Mouse (Mus musculus): ENCODE measurements around the gene Ptprd.
"Not testable (repeated sequence)": the region's sequence is repeated elsewhere in the genome, so short reads cannot be mapped to it uniquely, and the experiment has no call there.

Ptprd gene

GRCm38 (mm10) chr4:76044802-76045201 is 2167.0 kb downstream of the Ptprd start:
- no peak for DNase-seq (ENCODE audit: low read depth, low spot score)

GRCm38 (mm10) chr4:76037178-76037577 is 2174.6 kb downstream of the Ptprd start:
- DNase-seq (ENCODE audit: low read depth, low spot score) = not testable (repeated sequence)

- no peak for DNase-seq (ENCODE audit: low read depth, low spot score)
Observed at GRCm38 (mm10) chr4:76025571-76026325, 2186.0 kb downstream of the Ptprd start.

GRCm38 (mm10) chr4:76024502-76024821 is 2187.3 kb downstream of the Ptprd start:
- DNase-seq (ENCODE audit: low read depth, low spot score) = no peak

GRCm38 (mm10) chr4:76023756-76024501 is 2187.8 kb downstream of the Ptprd start:
- no peak for DNase-seq (ENCODE audit: low read depth, low spot score)

GRCm38 (mm10) chr4:76021670-76022069 is 2190.1 kb downstream of the Ptprd start:
- DNase-seq (ENCODE audit: low read depth, low spot score) = no peak

GRCm38 (mm10) chr4:76015026-76015425 is 2196.7 kb downstream of the Ptprd start:
- no peak for DNase-seq (ENCODE audit: low read depth, low spot score)

- DNase-seq (ENCODE audit: low read depth, low spot score) = no peak
Observed at GRCm38 (mm10) chr4:76014151-76014840, 2197.5 kb downstream of the Ptprd start.

- no peak for DNase-seq (ENCODE audit: low read depth, low spot score)
Observed at GRCm38 (mm10) chr4:76008580-76008979, 2203.2 kb downstream of the Ptprd start.

GRCm38 (mm10) chr4:76007219-76007618 is 2204.5 kb downstream of the Ptprd start:
- DNase-seq (ENCODE audit: low read depth, low spot score) = no peak

GRCm38 (mm10) chr4:76006717-76007116 is 2205.0 kb downstream of the Ptprd start:
- DNase-seq (ENCODE audit: low read depth, low spot score) = no peak

GRCm38 (mm10) chr4:76004161-76004560 is 2207.6 kb downstream of the Ptprd start:
- no peak for DNase-seq (ENCODE audit: low read depth, low spot score)

GRCm38 (mm10) chr4:76000258-76000657 is 2211.5 kb downstream of the Ptprd start:
- no peak for DNase-seq (ENCODE audit: low read depth, low spot score)

GRCm38 (mm10) chr4:75995841-75996240 is 2215.9 kb downstream of the Ptprd start:
- DNase-seq (ENCODE audit: low read depth, low spot score) = no peak

- no peak for DNase-seq (ENCODE audit: low read depth, low spot score)
Observed at GRCm38 (mm10) chr4:75994576-75994975, 2217.2 kb downstream of the Ptprd start.

GRCm38 (mm10) chr4:75993092-75993491 is 2218.7 kb downstream of the Ptprd start:
- DNase-seq (ENCODE audit: low read depth, low spot score) = no peak

- DNase-seq (ENCODE audit: low read depth, low spot score) = no peak
Observed at GRCm38 (mm10) chr4:75991621-75992245, 2220.0 kb downstream of the Ptprd start.

GRCm38 (mm10) chr4:75974728-75975127 is 2237.0 kb downstream of the Ptprd start:
- DNase-seq (ENCODE audit: low read depth, low spot score) = no peak

- no peak for DNase-seq (ENCODE audit: low read depth, low spot score)
Observed at GRCm38 (mm10) chr4:75973322-75973721, 2238.4 kb downstream of the Ptprd start.

GRCm38 (mm10) chr4:75969961-75970360 is 2241.8 kb downstream of the Ptprd start:
- DNase-seq (ENCODE audit: low read depth, low spot score) = no peak

- no peak for DNase-seq (ENCODE audit: low read depth, low spot score)
Observed at GRCm38 (mm10) chr4:75968618-75969017, 2243.1 kb downstream of the Ptprd start.

GRCm38 (mm10) chr4:75965810-75966209 is 2246.0 kb downstream of the Ptprd start:
- DNase-seq (ENCODE audit: low read depth, low spot score) = no peak

Measured in retina, adult 2 months (tissue).